Mouse (Mus musculus) intestine, embryonic 14.5 days (tissue): ENCODE measurements at regions not wholly inside any gene's neighbourhood (a gene's known extent, or its start where the extent isn't known, plus 50 kb on each side); places are given as distances from the start of the nearest gene placed in this dataset.

Source experiments
- ATAC-seq: fragments of 200-750 bp; cut with Nextera tagmentation; replicated peaks from 2 replicates; pipeline ENCODE4 v1.8.0; 2017; ENCODE audit warnings: low read depth, moderate number of reproducible peaks, moderate TSS enrichment, moderate library complexity; ENCODE audit not compliant: low FRiP score, low TSS enrichment
- DNase-seq: peaks from one replicate; pipeline ENCODE4 v3.0.0-alpha.2; 2018; ENCODE audit warnings: low spot score
- H3K27ac ChIP-seq: fragments of 300-500 bp; sonication (generic); 2 replicates; pipeline ENCODE4 v1.5.1; 2014; ENCODE audit warnings: low read depth, mild to moderate bottlenecking, control low read depth
- H3K27me3 ChIP-seq: fragments of 300-500 bp; sonication (generic); replicated peaks from 2 replicates; pipeline ENCODE4 v1.6.1; 2014; ENCODE audit warnings: low read length, control low read depth; ENCODE audit not compliant: control insufficient read depth, insufficient read depth
- H3K36me3 ChIP-seq: fragments of 300-500 bp; sonication (generic); 2 replicates; pipeline ENCODE4 v1.6.1; 2014; ENCODE audit warnings: low read length, control low read depth; ENCODE audit not compliant: control insufficient read depth, insufficient read depth
- H3K4me1 ChIP-seq: fragments of 300-500 bp; sonication (generic); replicated peaks from 2 replicates; pipeline ENCODE4 v1.6.1; 2014; ENCODE audit warnings: low read length, control low read depth, mixed read lengths; ENCODE audit not compliant: control insufficient read depth, insufficient read depth
- H3K4me2 ChIP-seq: fragments of 300-500 bp; sonication (generic); 2 replicates; pipeline ENCODE4 v1.6.1; 2014; ENCODE audit warnings: low read length
- H3K4me3 ChIP-seq: fragments of 300-500 bp; sonication (generic); 2 replicates; pipeline ENCODE4 v1.5.1; 2014; ENCODE audit warnings: low read depth, low read length, control low read depth, mixed read lengths
- H3K9ac ChIP-seq: fragments of 300-500 bp; sonication (generic); 2 replicates; pipeline ENCODE4 v1.6.1; 2014; ENCODE audit warnings: mild to moderate bottlenecking, low read length
- H3K9me3 ChIP-seq: fragments of 300-500 bp; sonication (generic); 2 replicates; pipeline ENCODE4 v1.6.1; 2016; ENCODE audit warnings: low read length, control low read depth; ENCODE audit not compliant: control insufficient read depth
- WGBS: fragments of 180-500 bp; shearing (Covaris S2); extraction: QIAGEN DNeasy Blood & Tissue Kit; methylation state at CpG from one replicate; pipeline ENCODE4 v1.1.7; 2014; 5-methylcytosine and 5-hydroxymethylcytosine counted together

GRCm38 (mm10) chr2:109546486-109547115 is 127.9 kb upstream of the Bdnf start:
- Histone ChIP-seq H3K27ac (no peak overlapping the region), H3K4me3 (no peak overlapping the region), H3K27me3 (no peaks in the 10 kb centered on the region), H3K9ac (no peak overlapping the region), H3K4me2 (no peak overlapping the region), H3K4me1 (no peaks in the 10 kb centered on the region), H3K9me3 (no peaks in the 10 kb centered on the region), H3K36me3 (no peaks in the 10 kb centered on the region)
- DNase-seq (no peak), ATAC-seq (no peak)
- WGBS = 84% methylated on average over 7 of the region's 7 CpGs

- H3K27ac ChIP-seq = no peak overlapping the region
- no peaks in the 10 kb centered on the region for H3K27me3 ChIP-seq
- H3K4me1 ChIP-seq = no peaks in the 10 kb centered on the region
- no peaks in the 10 kb centered on the region for H3K9me3 ChIP-seq
- no peaks in the 10 kb centered on the region for H3K36me3 ChIP-seq
- H3K4me3 ChIP-seq = no peak overlapping the region
- no peak overlapping the region for H3K9ac ChIP-seq
- DNase-seq (no peak), ATAC-seq (no peak)
- no peak overlapping the region for H3K4me2 ChIP-seq
- WGBS = 75% methylated on average over 6 of the region's 6 CpGs
These were observed 119.9 kb upstream of the Bdnf start for GRCm38 (mm10) chr2:109554644-109555043.

GRCm38 (mm10) chr2:109559088-109560030 is 115.1 kb upstream of the Bdnf start:
- H3K9ac ChIP-seq = no peak overlapping the region
- no peaks in the 10 kb centered on the region for H3K4me1 ChIP-seq

GRCm38 (mm10) chr2:109562996-109563395 is 111.5 kb upstream of the Bdnf start:
- ATAC-seq = no peak
- H3K27ac ChIP-seq = no peak overlapping the region
- no peak overlapping the region for H3K4me3 ChIP-seq
- WGBS = 70% methylated on average over 3 of the region's 3 CpGs
- H3K4me1 ChIP-seq = no peaks in the 10 kb centered on the region
- H3K9me3 ChIP-seq = no peaks in the 10 kb centered on the region
- no peak overlapping the region for H3K4me2 ChIP-seq
- DNase-seq = no peak
- no peaks in the 10 kb centered on the region for H3K36me3 ChIP-seq
- no peaks in the 10 kb centered on the region for H3K27me3 ChIP-seq
- no peak overlapping the region for H3K9ac ChIP-seq

More at GRCm38 (mm10) chr2:109559088-109560030, 115.1 kb upstream of the Bdnf start:
- Histone ChIP-seq H3K27me3 (no peaks in the 10 kb centered on the region), H3K9me3 (no peaks in the 10 kb centered on the region), H3K4me3 (no peak overlapping the region), H3K27ac (no peak overlapping the region), H3K4me2 (no peak overlapping the region), H3K36me3 (no peaks in the 10 kb centered on the region)
- DNase-seq = no peak
- ATAC-seq = no peak
- WGBS = 77% methylated on average over 9 of the region's 9 CpGs

GRCm38 (mm10) chr2:109576946-109577345 is 97.6 kb upstream of the Bdnf start:
- ATAC-seq = no peak
- no peaks in the 10 kb centered on the region for H3K27me3 ChIP-seq

GRCm38 (mm10) chr2:109578870-109579310 is 95.6 kb upstream of the Bdnf start:
- no peaks in the 10 kb centered on the region for H3K9me3 ChIP-seq
- no peak overlapping the region for H3K4me3 ChIP-seq
- H3K9ac ChIP-seq = no peak overlapping the region
- ATAC-seq = peak; percentile 86
- H3K27ac ChIP-seq = no peak overlapping the region
- peak overlapping the region; percentile 4; the same call in 1 of the 2 replicates for H3K4me2 ChIP-seq
- H3K4me1 ChIP-seq = no peaks in the 10 kb centered on the region
- WGBS = 5% methylated on average over 6 of the region's 6 CpGs
- DNase-seq = no peak
- no peaks in the 10 kb centered on the region for H3K36me3 ChIP-seq
- no peaks in the 10 kb centered on the region for H3K27me3 ChIP-seq

More at GRCm38 (mm10) chr2:109576946-109577345, 97.6 kb upstream of the Bdnf start:
- H3K4me2 ChIP-seq = no peak overlapping the region
- no peak overlapping the region for H3K27ac ChIP-seq
- no peak overlapping the region for H3K9ac ChIP-seq
- H3K9me3 ChIP-seq = no peaks in the 10 kb centered on the region
- no peak overlapping the region for H3K4me3 ChIP-seq
- no peak for DNase-seq
- no peaks in the 10 kb centered on the region for H3K4me1 ChIP-seq
- no peaks in the 10 kb centered on the region for H3K36me3 ChIP-seq

- H3K4me2 ChIP-seq = no peak overlapping the region
- DNase-seq (no peak), ATAC-seq (no peak)
- no peak overlapping the region for H3K4me3 ChIP-seq
- no peaks in the 10 kb centered on the region for H3K36me3 ChIP-seq
- H3K27ac ChIP-seq = no peak overlapping the region
- WGBS = 92% methylated on average over 9 of the region's 9 CpGs
- no peaks in the 10 kb centered on the region for H3K4me1 ChIP-seq
- no peaks in the 10 kb centered on the region for H3K9me3 ChIP-seq
- H3K27me3 ChIP-seq = no peaks in the 10 kb centered on the region
- no peak overlapping the region for H3K9ac ChIP-seq
These were observed 56.0 kb upstream of the Bdnf start for GRCm38 (mm10) chr2:109618341-109619058.

- Histone ChIP-seq H3K9ac (no peak overlapping the region), H3K36me3 (no peaks in the 10 kb centered on the region), H3K9me3 (no peaks in the 10 kb centered on the region), H3K4me1 (no peaks in the 10 kb centered on the region), H3K4me2 (no peak overlapping the region), H3K27ac (no peak overlapping the region), H3K27me3 (no peaks in the 10 kb centered on the region), H3K4me3 (no peak overlapping the region)
- ATAC-seq = no peak
- no peak for DNase-seq
- WGBS = 88% methylated on average over 6 of the region's 6 CpGs
These were observed 54.8 kb upstream of the Bdnf start for GRCm38 (mm10) chr2:109619676-109620075.
